Mouse (Mus musculus): ENCODE measurements around the gene Duoxa1. TPM values are rescaled to one million over a fixed set of nuclear protein-coding genes. Genes with fewer than 3 reads are reported as not detected.
A peak's percentile ranks its signal among the peaks of the same experiment; 100 is the strongest.

Duoxa1 gene
- polyA plus RNA-seq (2014; fragmentation: Nextera tagmentation; extraction: Ambion mirVana): not detected in 2 replicates

DNA sequence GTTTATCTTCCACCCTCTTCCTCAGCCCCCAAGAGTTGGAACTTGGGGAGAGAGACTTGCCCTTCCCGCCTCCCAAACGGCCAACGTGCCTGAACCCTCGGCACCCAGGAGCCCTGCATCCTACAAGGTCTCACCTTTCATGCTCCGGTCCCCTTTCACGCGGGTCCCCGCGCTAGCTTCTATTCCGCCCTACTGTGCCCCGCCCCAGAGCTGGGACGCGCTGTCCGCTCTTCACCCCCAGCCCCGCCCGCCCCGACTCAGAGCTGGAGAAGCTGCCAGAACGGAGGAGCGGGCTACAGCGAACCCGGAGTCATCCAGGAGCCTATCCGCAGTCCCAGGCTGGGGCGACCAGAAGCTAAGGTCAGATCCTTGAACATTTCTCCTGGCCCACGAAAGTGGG is at the start of gene Duoxa1:
Gene Duoxa1, minus strand, starts transcription at position 195 of the 400 bp plus-strand sequence.
- no peak within 1 kb of the TSS for H3K9ac ChIP-seq (ENCODE audit: low read depth, low read length)
- no peak within 1 kb of the TSS; the same call in 1 of the 2 replicates for H3K4me3 ChIP-seq (ENCODE audit: low read depth, low read length)
- DNase-seq (ENCODE audit: low spot score) (no peak), ATAC-seq (replicated peaks; ENCODE audit: low FRiP score) (peak; percentile 12; the same call in 1 of the 2 replicates)
- no peak within 1 kb of the TSS for H3K27ac ChIP-seq (ENCODE audit: low read depth, low read length)
- peak within 1 kb of the TSS; percentile 49 for H3K4me2 ChIP-seq
- WGBS: 6% methylated on average over 24 of the region's 24 CpGs
- H3K27me3 ChIP-seq (replicated peaks; ENCODE audit: control insufficient read depth, insufficient read depth, low read length): peaks cover 57% of the 10 kb centered on the region
- no peaks in the 10 kb centered on the region for H3K4me1 ChIP-seq (replicated peaks; ENCODE audit: control insufficient read depth, insufficient read depth, low read length)
- no peaks in the 10 kb centered on the region for H3K9me3 ChIP-seq (ENCODE audit: control insufficient read depth, low read length)
- no peaks in the 10 kb centered on the region for H3K36me3 ChIP-seq (ENCODE audit: control insufficient read depth, insufficient read depth, low read length)

DNA sequence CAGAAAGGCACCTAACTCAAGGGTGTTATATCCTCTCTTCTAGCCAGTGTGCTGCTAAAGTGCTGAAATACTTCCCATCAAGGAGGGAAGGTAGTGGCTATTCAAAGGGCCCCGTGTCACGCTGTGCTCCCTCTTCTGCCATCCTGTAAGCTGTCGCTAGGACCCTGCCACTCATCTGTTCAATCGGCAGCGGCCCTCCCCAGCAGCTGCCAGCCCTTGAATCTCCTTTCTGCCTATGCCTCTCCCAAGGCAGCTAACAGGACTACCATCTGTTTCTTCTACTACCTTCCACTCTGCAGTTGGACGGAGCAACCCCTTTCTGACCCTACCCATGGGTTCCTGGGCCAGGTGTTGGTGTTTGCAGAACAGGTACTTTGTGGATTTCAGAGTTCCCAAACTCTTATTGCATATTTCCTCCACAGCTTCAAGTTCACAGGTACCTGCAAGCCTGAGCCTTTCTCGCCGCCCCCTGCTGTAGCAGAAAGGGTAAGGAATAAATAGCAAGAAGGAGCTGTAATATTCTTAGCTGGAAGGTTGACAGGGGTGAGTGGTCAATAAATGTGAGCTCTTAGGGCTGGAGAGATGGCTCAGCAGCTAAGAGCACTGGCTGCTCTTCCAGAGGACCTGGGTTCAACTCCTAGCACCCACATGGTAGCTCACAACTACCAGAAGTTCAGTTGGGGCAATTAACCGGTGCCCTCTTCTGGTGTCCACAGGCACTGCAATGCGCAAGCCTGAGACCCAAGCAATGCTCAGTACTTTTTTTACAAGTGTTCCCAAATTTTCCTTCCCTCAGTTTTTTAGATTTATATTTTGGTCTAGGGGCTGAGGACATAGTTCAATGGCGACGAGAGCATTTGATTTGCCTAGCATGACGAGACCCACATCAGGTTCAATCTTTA is 49.3 kb upstream of the Duoxa1 start:
- no peak for ATAC-seq (replicated peaks; ENCODE audit: low FRiP score)
- WGBS: 88% methylated on average over 13 of the region's 13 CpGs
- H3K4me1 ChIP-seq (replicated peaks; ENCODE audit: control insufficient read depth, insufficient read depth, low read length): peaks cover 22% of the 10 kb centered on the region

DNA sequence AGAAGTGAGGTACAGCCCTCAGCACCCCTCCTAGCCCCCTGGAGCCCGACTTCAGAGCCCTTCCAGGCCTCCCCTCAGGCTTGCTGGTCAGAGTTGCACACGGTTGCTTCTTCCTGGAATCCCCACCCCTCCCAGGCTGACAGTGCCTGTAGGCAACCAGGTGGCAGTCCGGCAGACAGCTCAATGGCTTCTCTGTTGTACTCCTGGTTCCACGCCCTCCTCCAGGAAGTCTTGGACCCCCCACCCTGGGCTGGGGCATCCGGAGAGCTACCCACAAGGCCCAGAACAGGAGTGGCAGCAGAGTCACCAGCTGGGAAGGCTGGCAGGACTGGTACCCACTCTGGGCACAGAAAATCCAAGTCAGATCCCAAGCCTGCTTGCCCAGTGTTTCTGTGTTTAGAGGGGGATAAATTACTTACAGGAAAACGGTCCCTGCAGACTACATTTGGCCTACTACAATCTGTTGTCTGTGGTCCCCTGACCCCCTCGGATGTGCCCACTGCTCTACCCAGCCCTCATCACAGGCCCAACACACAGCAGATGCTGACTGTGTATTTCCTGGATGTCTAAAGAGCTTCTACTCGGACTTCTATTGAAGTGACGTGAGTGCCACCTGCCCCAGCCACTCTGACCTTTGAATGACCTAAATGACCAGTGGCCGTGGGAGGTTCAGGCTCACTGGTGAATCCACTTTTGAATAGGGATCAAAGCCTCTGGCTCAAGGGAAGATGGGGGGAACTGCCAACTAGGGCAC is 48.5 kb upstream of the Duoxa1 start:
- Histone ChIP-seq H3K9ac (ENCODE audit: low read depth, low read length) (no peak overlapping the region), H3K36me3 (ENCODE audit: control insufficient read depth, insufficient read depth, low read length) (no peaks in the 10 kb centered on the region), H3K4me2 (no peak overlapping the region), H3K27me3 (replicated peaks; ENCODE audit: control insufficient read depth, insufficient read depth, low read length) (no peaks in the 10 kb centered on the region), H3K4me3 (ENCODE audit: low read depth, low read length) (no peak overlapping the region), H3K27ac (ENCODE audit: low read depth, low read length) (no peak overlapping the region), H3K9me3 (ENCODE audit: control insufficient read depth, low read length) (no peaks in the 10 kb centered on the region), H3K4me1 (replicated peaks; ENCODE audit: control insufficient read depth, insufficient read depth, low read length) (peaks cover 18% of the 10 kb centered on the region)
- 69% methylated on average over 10 of the region's 10 CpGs for WGBS
- no peak for ATAC-seq (replicated peaks; ENCODE audit: low FRiP score)
- DNase-seq (ENCODE audit: low spot score): no peak

More for the DNA sequence above, 49.3 kb upstream of the Duoxa1 start:
- no peak for DNase-seq (ENCODE audit: low spot score)
- Histone ChIP-seq H3K9ac (ENCODE audit: low read depth, low read length) (no peak overlapping the region), H3K36me3 (ENCODE audit: control insufficient read depth, insufficient read depth, low read length) (no peaks in the 10 kb centered on the region), H3K4me2 (no peak overlapping the region), H3K9me3 (ENCODE audit: control insufficient read depth, low read length) (no peaks in the 10 kb centered on the region), H3K27me3 (replicated peaks; ENCODE audit: control insufficient read depth, insufficient read depth, low read length) (no peaks in the 10 kb centered on the region), H3K27ac (ENCODE audit: low read depth, low read length) (no peak overlapping the region), H3K4me3 (ENCODE audit: low read depth, low read length) (no peak overlapping the region)

DNA sequence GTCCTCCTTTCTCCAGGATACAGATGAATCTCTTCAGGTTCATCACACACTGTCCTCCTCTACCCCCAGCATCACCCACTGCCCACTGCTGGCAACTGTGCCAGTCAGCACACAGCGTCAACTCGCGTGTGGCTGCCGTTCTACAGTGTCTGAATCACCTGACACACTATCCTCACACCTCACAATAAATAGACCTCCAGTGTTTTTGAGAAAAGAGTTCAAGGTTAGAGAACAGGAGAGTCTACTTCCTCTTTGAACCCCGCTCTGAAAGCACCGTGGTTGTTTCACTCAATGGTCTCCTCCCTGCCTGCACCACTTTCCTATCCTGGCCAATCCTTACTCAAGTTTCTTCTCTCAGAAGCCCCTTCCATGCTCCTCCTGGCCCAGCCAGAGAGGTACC is 47.7 kb upstream of the Duoxa1 start:
- Histone ChIP-seq H3K9ac (ENCODE audit: low read depth, low read length) (no peak overlapping the region), H3K4me2 (no peak overlapping the region), H3K9me3 (ENCODE audit: control insufficient read depth, low read length) (no peaks in the 10 kb centered on the region), H3K27me3 (replicated peaks; ENCODE audit: control insufficient read depth, insufficient read depth, low read length) (no peaks in the 10 kb centered on the region), H3K27ac (ENCODE audit: low read depth, low read length) (no peak overlapping the region), H3K4me1 (replicated peaks; ENCODE audit: control insufficient read depth, insufficient read depth, low read length) (peaks cover 12% of the 10 kb centered on the region), H3K36me3 (ENCODE audit: control insufficient read depth, insufficient read depth, low read length) (no peaks in the 10 kb centered on the region), H3K4me3 (ENCODE audit: low read depth, low read length) (no peak overlapping the region)
- ATAC-seq (replicated peaks; ENCODE audit: low FRiP score) (no peak), DNase-seq (ENCODE audit: low spot score) (no peak)
- 80% methylated on average over 6 of the region's 6 CpGs for WGBS

DNA sequence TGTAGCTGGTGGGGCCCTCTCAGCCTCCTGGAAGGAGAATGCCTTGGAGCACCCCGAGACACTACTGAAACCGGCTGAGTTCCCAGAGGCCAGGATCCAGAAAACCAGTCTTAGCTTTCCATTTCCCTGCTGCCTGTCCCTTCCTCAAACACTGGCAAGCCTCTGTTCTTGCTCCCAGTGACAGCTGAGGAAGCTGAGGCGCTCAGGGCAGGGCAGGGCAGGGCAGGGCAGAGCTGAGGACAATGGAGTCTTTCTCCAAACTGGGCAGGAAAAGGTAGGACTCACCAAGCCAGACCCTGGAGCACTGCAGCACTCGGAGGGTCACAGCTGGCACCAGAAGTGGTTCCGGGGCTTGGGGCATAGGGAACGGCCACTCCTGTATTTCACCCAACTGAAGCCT is 46.8 kb upstream of the Duoxa1 start:
- DNase-seq (ENCODE audit: low spot score) (no peak), ATAC-seq (replicated peaks; ENCODE audit: low FRiP score) (no peak)
- Histone ChIP-seq H3K36me3 (ENCODE audit: control insufficient read depth, insufficient read depth, low read length) (no peaks in the 10 kb centered on the region), H3K9ac (ENCODE audit: low read depth, low read length) (no peak overlapping the region), H3K4me1 (replicated peaks; ENCODE audit: control insufficient read depth, insufficient read depth, low read length) (peaks cover 12% of the 10 kb centered on the region), H3K4me2 (no peak overlapping the region), H3K4me3 (ENCODE audit: low read depth, low read length) (no peak overlapping the region), H3K9me3 (ENCODE audit: control insufficient read depth, low read length) (no peaks in the 10 kb centered on the region), H3K27me3 (replicated peaks; ENCODE audit: control insufficient read depth, insufficient read depth, low read length) (no peaks in the 10 kb centered on the region), H3K27ac (ENCODE audit: low read depth, low read length) (no peak overlapping the region)
- 86% methylated on average over 6 of the region's 6 CpGs for WGBS

DNA sequence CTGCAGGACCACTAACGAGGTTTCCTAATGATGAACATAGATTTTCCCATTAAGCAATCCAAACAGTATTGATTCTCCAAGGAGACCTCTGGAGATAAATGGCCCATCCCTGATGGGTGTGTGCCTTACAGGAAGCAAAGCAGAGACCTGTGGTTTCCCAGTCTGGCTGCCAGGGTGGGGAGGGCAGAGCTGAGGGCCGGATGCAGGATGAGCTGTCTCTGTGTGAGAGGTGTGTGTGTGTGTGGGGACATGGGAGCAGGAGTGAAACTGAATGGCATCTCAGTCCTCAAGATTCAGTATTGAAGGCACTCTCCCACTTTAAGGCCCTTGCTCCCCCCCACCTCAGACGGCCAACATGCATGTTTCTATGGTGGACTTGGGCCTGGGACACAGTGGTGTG is 42.7 kb upstream of the Duoxa1 start:
- Histone ChIP-seq H3K4me3 (ENCODE audit: low read depth, low read length) (no peak overlapping the region), H3K27ac (ENCODE audit: low read depth, low read length) (no peak overlapping the region), H3K4me2 (no peak overlapping the region), H3K9ac (ENCODE audit: low read depth, low read length) (no peak overlapping the region), H3K9me3 (ENCODE audit: control insufficient read depth, low read length) (no peaks in the 10 kb centered on the region), H3K27me3 (replicated peaks; ENCODE audit: control insufficient read depth, insufficient read depth, low read length) (no peaks in the 10 kb centered on the region), H3K36me3 (ENCODE audit: control insufficient read depth, insufficient read depth, low read length) (peaks cover 3% of the 10 kb centered on the region), H3K4me1 (replicated peaks; ENCODE audit: control insufficient read depth, insufficient read depth, low read length) (no peaks in the 10 kb centered on the region)
- ATAC-seq (replicated peaks; ENCODE audit: low FRiP score) (no peak), DNase-seq (ENCODE audit: low spot score) (no peak)
- 69% methylated on average over 3 of the region's 3 CpGs for WGBS

DNA sequence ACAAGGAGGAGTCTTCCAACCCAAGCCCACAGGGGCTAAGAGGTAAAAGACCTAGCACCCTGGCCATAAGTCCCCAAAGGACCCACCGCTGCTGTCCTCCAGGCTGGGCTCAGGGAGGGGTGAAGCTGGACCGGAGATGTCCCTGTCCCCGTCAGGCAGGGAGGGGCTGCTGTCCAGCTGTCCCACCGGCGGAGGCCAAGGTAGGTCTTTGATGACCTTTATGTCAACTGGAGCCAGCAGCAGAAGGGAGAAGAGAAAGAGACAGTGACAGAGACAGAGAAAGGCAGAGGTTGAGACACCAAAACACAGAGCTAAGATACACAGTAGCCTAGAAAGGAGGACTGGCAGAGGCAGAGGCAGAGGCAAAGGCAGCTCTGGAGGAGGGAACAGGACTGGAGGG is 41.9 kb upstream of the Duoxa1 start:
- Histone ChIP-seq H3K36me3 (ENCODE audit: control insufficient read depth, insufficient read depth, low read length) (peaks cover 3% of the 10 kb centered on the region), H3K4me2 (no peak overlapping the region), H3K4me1 (replicated peaks; ENCODE audit: control insufficient read depth, insufficient read depth, low read length) (no peaks in the 10 kb centered on the region), H3K27ac (ENCODE audit: low read depth, low read length) (no peak overlapping the region), H3K9ac (ENCODE audit: low read depth, low read length) (no peak overlapping the region), H3K9me3 (ENCODE audit: control insufficient read depth, low read length) (no peaks in the 10 kb centered on the region), H3K27me3 (replicated peaks; ENCODE audit: control insufficient read depth, insufficient read depth, low read length) (no peaks in the 10 kb centered on the region), H3K4me3 (ENCODE audit: low read depth, low read length) (no peak overlapping the region)
- ATAC-seq (replicated peaks; ENCODE audit: low FRiP score) (no peak), DNase-seq (ENCODE audit: low spot score) (no peak)
- WGBS: 74% methylated on average over 5 of the region's 5 CpGs

DNA sequence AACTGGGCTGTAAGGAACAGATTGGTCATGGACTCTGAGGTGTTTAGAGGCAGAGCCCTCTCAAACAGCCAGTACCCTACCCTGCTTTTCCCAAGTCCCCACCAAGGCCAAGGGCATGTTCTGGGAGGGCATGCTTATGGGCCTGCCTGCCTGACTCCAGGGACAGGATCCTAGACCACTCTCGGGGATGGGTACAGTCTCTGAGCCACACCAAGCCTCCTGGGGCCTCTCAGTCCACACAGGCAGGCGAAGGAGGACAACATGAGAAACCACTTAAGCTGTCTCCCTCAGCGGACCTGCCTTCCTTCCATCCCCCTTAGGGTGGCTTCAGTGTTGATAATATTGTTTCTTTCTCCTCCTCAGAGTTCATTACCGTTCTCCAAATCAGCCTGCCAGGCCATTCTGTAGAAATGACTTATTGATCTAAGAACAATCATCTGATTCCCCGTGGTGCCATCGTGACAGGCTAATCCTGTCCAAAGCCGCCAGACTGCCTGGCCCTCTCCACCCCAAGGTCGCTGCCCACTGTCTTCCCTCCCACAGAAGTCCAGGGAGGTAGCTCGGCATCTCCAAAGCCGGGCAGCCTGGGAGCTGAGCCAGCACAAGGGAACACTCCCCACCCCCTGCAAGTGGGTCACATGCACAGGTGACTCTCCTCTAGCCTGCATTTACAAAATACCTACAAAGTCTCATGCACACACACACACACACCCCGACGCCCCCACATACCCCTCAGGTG is 40.8 kb upstream of the Duoxa1 start:
- Histone ChIP-seq H3K27ac (ENCODE audit: low read depth, low read length) (no peak overlapping the region), H3K27me3 (replicated peaks; ENCODE audit: control insufficient read depth, insufficient read depth, low read length) (no peaks in the 10 kb centered on the region), H3K36me3 (ENCODE audit: control insufficient read depth, insufficient read depth, low read length) (peaks cover 3% of the 10 kb centered on the region), H3K9me3 (ENCODE audit: control insufficient read depth, low read length) (no peaks in the 10 kb centered on the region), H3K4me3 (ENCODE audit: low read depth, low read length) (no peak overlapping the region), H3K4me2 (no peak overlapping the region), H3K9ac (ENCODE audit: low read depth, low read length) (no peak overlapping the region), H3K4me1 (replicated peaks; ENCODE audit: control insufficient read depth, insufficient read depth, low read length) (peaks cover 8% of the 10 kb centered on the region)
- ATAC-seq (replicated peaks; ENCODE audit: low FRiP score) (no peak), DNase-seq (ENCODE audit: low spot score) (no peak)
- 78% methylated on average over 12 of the region's 12 CpGs for WGBS
